Mouse (Mus musculus): ENCODE results near the gene Ptrh1.

Ptrh1 gene

DNA sequence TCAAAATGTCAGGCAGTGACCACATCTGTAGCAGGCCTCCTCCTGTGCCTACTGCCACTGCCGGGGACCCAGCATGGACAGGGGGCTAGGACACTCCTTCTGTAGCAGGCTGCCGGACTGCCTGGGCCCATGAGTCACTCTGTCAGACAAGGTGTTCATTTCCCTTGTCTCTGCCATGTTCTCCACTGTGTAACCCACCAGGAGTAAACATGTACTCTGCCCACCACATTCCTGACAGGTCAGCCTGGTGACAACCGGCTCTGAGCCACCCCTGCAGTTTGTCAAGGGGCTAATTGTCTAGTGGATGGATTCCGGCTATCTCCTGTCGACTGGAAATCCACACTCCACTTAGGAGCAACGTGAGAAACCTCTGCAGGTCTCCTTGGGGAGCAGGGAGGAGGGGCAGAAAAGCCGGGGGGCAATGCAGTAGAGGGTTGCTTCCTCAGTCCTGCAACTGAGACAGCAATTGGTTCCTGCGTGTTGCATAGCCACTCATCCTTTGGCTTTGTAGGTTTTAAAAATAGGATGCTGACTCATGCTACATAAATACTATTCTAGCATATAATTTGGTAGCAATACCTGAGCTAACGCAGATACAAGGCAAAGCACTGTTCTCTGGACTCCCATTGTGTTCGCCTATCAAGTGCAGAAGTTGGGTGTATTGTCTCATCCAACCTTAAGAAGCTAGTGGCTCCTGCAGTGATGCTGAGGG lies 22.8 kb downstream of the Ptrh1 start:
- DNase-seq (ENCODE audit: inconsistent ontology term) = no peak

DNA sequence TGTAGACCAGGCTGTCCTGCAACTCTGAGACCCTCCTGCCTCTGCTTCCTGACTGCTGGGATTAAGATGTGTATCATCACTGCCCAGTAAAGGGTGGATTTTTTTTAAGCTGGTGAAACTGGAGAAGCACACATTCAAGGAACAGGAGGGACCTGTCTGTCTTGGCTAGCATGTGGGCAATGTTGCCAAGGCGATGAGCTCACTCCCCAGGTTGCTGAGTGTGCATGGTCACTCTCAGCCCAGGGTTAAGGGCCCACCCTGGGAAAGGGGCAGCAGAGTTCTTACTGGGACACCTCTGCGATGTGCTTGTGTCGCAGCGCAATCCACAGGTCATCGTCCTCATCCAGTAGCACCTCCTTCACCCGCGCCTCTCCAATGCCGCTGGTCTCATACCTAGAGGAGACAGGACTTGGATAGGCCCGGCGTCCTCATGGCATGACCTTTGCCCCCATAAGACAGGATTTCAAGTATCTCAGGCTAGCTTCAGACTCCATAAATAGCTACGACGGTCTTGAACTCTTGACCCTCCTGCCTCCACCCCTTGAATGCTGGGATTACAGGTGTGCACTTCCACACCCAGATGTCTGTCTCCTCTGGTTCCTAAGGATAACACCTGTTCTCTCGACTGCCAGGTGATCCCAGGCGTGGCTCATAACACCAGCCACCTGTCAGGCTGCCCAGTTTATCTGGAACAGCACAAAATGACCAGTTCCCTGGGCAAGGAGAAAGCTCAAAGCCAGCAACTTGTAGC lies 33.4 kb downstream of the Ptrh1 start:
- no peak for DNase-seq (ENCODE audit: inconsistent ontology term)

DNA sequence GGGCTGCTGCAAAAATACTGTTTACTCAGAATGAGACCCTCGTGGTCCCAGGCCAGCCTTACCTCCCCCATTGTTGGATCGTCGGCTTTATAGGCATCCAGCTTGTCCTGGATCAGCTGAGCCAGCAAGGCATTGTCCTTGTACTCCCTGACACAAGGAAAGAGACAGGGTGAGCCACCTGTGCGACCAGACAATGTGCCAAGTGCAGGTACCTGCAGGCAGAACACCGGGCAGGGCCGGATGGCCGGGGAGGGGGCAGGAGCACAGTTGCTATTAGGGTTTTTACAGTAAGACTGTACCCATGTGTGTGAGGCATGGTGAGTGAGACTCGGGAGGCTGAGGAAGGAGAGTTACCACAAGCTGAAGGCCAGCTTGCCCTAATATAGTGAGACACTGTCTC lies 36.4 kb downstream of the Ptrh1 start:
- DNase-seq (ENCODE audit: inconsistent ontology term) = no peak

DNA sequence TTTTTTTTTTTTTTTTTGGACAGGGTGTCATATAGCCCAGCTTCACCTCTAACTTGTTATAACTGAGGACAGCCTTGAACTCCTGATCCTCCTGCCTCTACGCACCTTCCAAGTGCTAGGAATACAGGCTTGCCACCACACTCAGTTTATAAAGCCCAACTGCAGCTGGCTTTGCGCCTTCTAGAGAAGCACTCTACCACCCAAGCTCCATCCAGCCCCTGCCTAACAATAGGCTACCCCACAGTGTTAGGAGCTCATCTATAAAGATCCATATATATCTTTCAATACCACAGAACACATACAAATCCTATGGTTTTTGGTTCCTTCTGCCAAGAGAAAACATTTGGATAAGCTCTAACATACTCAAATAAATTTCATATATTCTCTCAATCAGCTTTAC lies 40.9 kb downstream of the Ptrh1 start:
- no peak for DNase-seq (ENCODE audit: inconsistent ontology term)

DNA sequence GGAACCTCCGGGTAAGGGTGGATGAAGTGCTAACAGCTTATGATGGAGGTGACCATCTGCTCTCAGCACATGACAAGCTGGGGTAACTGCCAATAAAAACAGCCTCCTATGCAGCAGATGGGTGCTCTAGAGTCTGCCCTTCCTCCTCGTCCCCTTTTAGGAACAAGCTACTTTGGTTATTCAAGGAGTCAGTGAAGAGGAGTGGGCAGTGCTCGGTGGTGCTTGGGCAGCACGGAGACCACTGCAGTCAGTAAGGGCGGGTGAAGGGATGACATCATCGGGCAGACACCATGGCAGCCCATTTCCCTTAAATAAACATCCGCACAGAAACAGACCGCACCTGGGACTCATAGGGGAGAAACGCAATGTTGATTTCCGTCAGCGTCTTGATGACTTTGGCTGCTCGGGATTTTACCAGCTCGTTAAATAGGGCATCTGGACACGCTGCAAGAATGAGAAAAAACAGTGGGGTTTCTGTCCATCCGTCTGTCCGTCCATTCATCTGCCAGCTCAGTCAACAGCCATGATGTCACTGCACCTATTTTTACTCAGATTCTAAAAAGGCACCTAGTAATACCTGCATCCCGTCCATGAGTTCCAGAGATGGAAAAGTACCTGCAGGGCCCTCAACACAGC lies 41.5 kb downstream of the Ptrh1 start:
- DNase-seq (ENCODE audit: inconsistent ontology term) = no peak

DNA sequence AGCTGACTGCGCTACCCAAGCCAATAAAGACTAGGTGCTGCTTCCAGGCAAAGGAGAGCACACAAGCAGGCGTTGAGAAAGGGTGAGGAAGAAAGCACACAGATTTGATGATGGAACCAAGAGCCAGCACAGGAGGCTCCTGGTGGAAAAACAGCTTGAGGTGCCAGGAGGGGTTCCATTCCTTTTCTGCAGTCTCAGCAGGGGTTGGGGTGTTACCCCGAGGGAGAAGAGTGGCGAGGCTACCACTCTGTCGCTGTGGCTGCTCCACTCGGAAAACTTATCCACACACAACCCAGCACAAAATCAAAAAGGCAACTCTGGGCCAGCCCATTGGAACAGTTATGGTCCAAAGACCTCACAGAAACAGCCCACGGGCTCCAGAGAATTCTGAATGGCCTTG lies 42.0 kb downstream of the Ptrh1 start:
- no peak for DNase-seq (ENCODE audit: inconsistent ontology term)

DNA sequence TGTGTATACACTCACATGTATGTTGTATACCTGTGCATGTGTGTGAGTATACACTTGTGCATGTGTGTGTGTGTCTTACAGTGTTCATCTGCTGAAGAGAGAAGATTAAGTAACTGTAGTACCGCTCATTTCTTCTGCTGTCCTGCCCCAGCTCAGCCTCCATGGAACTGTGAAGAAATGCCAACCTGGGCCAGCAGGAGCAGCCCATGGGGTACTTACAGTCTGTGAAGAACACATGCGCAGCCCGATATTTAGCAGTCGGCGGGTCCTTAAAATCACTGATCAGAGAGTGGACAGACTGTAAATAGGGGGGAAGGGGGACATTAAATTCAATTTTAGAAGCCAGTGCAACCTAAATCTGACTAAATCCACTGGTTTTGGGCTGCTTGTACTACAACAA lies 42.6 kb downstream of the Ptrh1 start:
- DNase-seq (ENCODE audit: inconsistent ontology term) = no peak

DNA sequence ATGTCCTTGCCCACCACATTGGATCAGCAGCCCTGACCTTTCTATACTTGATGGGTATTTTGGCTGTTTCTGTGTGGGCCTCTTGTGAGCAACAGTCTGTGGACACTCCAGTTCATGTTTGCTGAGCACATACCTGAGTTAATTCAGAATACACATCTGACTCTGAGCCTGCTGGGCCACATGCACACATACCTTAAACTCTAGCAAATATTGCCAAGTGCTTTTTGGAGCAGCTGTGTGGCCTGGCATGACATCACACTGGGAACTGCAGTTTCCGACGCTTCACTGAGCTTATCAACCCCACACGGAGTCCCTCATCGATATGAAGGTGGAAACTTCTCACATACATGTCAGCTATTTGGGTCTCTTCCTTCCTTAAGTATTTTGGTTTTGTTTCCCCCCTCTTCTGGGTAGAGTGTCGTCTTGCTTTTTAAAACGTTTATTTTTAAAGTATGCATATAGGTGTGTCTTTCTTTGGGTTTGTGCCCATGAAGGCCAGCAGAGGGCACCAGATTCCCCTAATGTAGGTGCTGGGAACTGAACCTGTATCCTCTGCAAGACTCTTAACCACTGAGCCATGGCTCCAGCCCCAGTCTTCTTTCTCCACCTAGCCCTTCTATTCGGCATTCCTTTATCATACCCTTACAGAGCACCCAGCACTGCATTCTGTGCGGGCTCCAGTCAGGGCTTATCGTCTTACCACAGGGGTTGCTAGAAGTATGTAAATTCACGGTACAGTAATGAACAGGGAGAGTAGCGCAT lies 45.6 kb downstream of the Ptrh1 start:
- no peak for DNase-seq (ENCODE audit: inconsistent ontology term)

DNA sequence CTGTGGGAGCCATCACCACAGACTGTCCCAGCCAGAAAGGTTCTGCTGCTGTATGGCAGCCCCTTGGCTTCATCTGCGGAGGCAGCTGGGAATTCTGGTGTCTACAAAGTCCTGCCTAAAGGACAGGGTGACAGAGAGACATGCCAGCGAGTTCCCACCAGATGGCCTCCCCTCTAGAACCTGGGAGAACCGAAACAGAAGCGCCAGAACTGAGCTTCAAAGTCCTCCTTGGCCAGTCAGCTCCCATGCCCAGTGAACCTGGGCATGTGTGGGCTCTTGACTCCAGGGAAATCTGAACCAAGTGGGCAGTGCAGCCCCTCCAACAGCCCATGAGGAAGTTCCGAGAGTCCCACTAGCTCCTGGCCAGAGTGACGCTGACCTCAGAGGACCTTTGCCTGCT lies 47.1 kb downstream of the Ptrh1 start:
- no peak for DNase-seq (ENCODE audit: inconsistent ontology term)

DNA sequence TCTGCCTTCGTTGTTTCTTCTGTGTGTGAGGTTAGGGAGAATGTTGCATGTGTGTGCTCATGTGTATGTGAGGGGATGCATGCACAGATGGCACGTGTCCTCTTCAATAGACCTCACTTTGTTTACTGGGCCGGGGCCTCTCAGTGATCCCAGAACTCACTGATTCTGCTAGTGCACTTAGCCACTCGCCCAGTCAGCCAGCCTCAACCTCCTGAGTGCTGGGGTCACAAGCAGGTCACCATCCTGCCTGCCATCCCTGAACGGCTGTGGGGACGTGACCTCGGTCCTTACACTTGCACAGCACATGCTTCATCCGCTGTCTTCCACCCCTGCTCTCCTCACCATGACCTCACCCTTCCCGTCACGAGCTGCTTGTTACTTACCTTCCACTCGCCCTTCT lies 47.6 kb downstream of the Ptrh1 start:
- peak; percentile 24 for DNase-seq (ENCODE audit: inconsistent ontology term)

DNA sequence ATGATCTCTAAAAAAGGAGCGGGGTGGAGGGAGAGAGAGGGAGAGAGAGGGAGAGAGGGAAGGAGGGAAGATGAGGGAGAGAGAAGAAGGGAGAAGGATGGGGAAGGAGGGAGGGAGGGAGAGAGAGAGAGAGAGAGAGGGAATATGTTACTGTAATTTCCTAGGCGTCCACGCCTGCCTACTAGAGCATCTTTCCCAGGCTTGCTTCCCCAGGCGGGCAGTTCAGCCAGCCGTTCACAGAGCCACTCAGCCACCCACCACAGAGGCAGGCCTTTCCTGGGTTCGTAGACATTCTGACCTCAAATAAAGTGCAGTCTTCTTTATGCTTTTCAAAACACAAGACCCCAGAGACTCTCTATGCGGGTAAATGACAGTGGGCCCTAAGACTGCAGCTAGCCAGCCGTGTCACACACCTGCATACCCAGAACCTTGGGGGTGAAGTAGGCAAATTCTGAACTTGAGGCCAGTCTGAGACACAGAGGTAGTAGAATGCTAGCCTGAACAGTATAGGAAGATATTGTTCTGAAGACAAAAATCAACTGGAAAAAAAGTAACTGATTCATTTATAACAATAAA lies 48.1 kb downstream of the Ptrh1 start:
- DNase-seq (ENCODE audit: inconsistent ontology term) = no peak

DNA sequence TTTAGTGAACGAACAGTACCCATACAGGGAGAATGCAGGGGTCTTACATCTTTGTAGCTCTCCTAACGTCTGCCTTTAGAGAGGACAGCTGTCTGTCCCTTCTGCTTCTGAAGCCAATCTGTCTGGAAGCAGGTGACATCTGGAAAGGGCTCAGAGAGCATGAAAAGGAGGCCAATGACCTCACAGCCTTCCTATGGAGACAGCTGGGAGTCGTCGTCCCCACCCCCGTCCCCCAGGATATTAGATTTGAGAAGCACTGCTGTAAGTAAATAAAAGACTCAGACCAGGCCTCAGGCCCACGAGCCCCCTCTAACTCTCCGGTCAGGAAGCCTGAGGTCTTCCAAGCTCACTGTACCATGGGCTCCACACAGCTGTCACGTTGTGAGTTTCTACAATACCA lies 48.6 kb downstream of the Ptrh1 start:
- DNase-seq (ENCODE audit: inconsistent ontology term) = no peak

DNA sequence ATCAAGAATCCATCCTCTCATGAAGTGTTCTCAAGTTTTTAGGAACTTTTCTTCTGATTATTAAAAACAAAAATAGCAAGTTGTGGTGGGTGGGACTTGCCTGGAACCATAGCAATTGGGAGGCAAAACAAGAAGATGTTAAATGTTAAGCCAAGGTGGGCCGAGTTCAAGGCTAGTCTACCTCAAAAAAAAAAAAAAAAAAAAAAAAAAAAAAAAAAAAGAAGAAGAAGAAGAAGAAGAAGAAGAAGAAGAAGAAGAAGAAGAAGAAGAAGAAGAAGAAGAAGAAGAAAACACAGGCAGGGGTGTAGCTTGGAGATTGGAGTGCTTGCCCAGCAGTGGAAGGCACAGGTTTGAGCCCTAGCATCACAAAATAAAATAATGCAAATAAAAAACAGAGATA lies 49.2 kb downstream of the Ptrh1 start:
- DNase-seq (ENCODE audit: inconsistent ontology term) = no peak

DNA sequence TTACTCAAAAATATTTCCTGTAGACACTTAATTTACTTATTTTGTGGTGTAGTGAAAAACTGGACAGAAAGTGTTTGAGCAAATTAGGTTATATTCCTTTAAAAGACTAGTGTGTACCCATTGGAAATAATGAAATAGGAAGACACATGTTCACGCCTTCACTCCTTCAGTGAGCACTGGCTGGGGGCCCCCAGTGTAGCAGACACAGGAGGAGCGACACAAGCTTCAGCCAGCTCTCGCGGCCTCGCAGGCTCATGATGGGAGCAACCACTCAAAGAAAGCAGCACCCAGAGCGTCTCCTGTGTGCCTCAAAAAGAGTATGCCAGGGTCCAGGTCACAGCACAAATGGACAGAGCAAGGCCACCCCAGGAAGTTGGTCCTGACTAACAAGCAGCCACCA lies 50.2 kb downstream of the Ptrh1 start:
- no peak for DNase-seq (ENCODE audit: inconsistent ontology term)

Measured in Muller cell, postnatal 12 days (primary cell).